Mouse (Mus musculus): Measurements from ENCODE around the gene Lin7a.

Lin7a gene

DNA sequence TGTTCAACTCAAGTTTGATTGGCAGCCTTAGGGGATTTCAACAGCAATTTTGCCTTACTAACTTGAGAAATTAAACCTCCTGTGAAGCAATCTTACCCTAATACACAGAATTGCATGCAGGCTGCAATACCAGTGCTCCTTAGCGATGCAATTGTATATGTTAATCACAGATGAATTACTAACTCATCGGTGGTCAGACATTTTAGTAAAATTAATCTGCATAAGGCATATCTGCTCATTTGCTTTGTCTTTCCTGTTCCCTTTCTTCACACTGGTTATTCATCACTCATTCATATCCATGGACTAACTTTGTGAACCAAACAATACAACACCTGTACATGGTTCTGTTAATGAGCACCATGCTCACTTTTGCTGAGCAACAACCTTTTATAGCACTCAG, 20.2 kb upstream of the Lin7a start:
- no peak for DNase-seq (ENCODE audit: low spot score in 2 of 2)

- no peak for DNase-seq (ENCODE audit: low spot score in 2 of 2)
Observed at GRCm38 (mm10) chr10:107251801-107252502, 19.5 kb upstream of the Lin7a start.

DNA sequence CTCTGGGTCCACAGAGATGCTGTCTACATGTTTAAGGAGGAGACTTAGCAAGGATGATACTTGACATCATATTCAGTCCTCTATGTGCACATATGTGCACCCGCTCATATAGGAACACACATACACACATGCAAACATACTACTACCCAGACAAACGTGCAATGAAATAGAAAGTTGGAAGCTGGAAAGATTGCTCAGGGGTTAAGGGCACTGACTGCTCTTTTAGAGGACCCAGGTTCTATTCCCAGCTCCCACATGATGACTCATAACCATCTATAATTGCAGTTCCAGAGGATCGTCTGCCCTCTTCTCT, 19.0 kb upstream of the Lin7a start:
- no peak for DNase-seq (ENCODE audit: low spot score in 2 of 2)

- DNase-seq (ENCODE audit: low spot score in 2 of 2): no peak
Observed at GRCm38 (mm10) chr10:107253191-107253965, 18.1 kb upstream of the Lin7a start.

- DNase-seq (ENCODE audit: low spot score in 2 of 2): no peak
Observed at GRCm38 (mm10) chr10:107254656-107255055, 16.8 kb upstream of the Lin7a start.

DNA sequence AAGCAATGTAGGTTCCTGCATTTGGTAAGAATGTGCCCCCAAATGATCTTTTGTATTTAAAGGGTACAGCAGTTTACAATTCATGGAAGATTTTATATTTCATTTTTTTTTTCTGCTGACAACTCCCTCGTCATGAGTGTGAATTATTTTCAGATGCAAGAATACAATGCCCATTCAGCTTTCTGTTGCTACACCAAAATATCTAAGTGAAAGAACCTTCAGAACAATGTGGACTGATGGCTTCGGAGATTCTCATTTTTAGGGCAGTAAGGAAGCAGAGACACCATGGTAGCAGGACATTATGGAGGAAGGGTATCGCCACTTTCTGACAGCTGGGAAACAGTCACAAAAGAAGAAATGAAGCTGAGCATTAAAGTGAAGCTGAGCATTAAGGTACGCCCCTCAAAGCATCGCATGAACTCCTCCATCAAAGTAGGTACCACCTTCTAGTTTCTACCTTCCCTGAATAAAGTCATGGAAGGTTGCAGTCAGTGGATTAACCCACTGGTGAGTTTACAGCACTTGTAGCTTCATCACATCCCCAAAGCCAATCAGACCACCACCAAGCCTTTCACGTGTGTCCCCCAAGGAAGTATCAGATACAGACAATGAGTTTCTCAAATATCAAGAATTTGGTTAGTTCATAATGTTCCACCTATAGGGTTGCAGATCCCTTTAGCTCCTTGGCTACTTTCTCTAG, 16.0 kb upstream of the Lin7a start:
- no peak for DNase-seq (ENCODE audit: low spot score in 2 of 2)

- no peak for DNase-seq (ENCODE audit: low spot score in 2 of 2)
Observed at GRCm38 (mm10) chr10:107256451-107256960, 15.0 kb upstream of the Lin7a start.

DNA sequence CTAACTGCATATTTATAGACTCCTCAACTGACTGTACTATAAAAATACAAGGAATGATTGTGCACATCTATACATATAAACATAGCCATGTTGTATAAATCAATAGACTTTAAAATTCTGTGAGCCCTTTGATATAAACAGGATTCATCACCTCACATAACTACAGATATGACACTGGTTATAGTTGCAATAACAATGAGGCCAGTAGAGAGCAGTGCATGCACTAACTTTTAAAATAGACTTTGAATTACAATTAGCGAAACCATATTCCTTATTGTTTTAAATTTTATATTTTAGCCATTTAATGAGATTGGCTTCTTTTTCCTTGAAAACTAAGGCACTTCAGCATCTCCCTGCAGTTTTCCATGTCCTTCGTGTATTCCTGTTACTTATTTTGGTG, 11.1 kb upstream of the Lin7a start:
- DNase-seq (ENCODE audit: low spot score in 2 of 2): no peak

DNA sequence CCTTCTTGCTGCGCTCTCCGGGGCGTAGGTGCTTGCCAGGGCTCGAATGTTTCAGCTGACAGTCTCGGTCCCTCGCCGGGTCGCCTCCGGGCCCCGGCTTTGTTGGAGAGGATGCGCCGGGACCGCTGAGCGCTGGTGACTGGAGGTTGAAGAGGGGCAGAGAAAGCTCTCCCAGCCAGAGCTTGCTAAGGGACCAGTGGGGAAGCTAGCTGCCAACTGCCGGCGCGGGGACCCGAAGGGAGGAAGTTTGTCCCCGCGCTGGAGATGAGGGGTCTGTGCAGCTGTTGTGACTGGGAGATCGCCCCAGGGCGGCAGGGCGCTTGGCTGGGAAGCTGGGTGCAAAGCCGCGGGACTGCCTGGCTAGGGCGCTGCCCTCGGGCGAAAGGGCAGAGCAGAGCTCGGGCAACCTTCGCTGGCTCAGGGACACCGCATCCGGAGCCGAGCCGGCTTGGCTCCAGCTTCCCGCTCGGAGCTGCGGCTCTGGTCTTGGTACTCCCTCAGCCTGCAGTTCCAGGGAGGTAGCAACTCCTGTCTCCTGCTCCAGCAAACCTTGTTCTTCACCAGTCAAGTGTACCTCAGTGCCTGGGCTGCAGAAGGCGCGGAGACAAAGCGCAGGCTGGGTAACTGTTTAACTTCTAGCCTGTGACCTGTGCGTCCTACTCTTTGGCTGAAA, 781 bp downstream of the Lin7a start:
- DNase-seq (ENCODE audit: low spot score in 2 of 2): no peak

DNA sequence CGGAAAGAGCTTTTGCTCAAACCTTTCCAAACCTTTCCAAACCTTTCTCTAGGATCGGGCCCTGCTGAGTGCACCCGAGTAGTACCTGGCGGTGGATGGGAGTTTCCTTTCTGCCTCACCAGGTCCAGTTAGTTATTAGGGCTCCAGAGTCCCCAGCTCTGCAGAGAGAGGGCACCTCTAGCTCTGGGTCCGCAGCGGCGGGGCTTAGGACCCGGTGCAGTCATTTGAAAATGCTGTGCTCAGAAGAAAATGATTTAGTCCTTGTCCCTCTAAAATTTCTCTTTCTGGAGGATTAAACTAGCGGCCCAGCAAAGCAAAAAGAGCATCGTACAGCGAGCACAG, 1.3 kb downstream of the Lin7a start:
- DNase-seq (ENCODE audit: low spot score in 2 of 2): peak in 1 of 2 experiments; percentile 30

- no peak for DNase-seq (ENCODE audit: low spot score in 2 of 2)
Observed at GRCm38 (mm10) chr10:107273848-107274247, 2.4 kb downstream of the Lin7a start.

DNA sequence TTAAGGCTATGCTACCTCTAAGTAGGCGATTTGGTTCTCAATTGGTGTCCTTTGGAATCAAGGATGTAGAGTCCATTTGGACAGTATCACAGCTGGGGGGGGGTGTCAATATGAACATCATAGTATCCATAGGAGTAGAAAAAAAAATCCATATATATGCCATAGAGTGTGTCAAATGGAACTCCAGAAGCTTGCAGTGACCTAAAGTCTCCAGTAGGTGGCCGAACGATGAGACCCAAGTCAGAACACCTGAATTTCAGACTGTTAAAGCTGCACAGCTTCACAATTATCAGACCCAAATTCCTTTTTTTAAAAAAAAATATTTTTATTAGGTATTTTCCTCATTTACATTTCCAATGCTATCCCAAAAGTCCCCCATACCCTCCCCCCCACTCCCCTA, 3.3 kb downstream of the Lin7a start:
- no peak for DNase-seq (ENCODE audit: low spot score in 2 of 2)

- DNase-seq (ENCODE audit: low spot score in 2 of 2): no peak
Observed at GRCm38 (mm10) chr10:107276647-107277046, 5.2 kb downstream of the Lin7a start.

GRCm38 (mm10) chr10:107293934-107294664, 22.6 kb downstream of the Lin7a start:
- DNase-seq (ENCODE audit: low spot score in 2 of 2): no peak

- DNase-seq (ENCODE audit: low spot score in 2 of 2): no peak
Observed at GRCm38 (mm10) chr10:107300587-107301248, 29.2 kb downstream of the Lin7a start.

GRCm38 (mm10) chr10:107310964-107311490, 39.5 kb downstream of the Lin7a start:
- DNase-seq (ENCODE audit: low spot score in 2 of 2): no peak

DNA sequence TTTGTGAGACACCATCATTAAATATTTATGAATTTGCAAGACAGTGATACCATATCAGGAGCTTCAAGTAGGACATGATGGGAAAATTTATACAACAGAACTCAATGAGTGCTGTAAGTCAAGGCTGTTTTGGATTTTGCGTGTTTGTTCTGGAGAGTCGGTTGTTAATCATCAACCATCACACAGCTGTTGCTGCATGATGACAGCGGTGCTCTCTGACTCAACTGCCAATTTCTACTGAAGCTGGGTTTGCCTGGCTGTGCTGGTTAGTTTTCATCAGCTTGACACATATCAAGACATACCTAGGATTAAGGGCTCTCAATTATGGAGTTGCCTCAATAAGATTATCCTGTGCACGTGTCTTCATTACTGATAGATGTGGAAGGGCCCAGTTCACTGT, 41.1 kb downstream of the Lin7a start:
- no peak for DNase-seq (ENCODE audit: low spot score in 2 of 2)

GRCm38 (mm10) chr10:107313395-107313794, 41.9 kb downstream of the Lin7a start:
- DNase-seq (ENCODE audit: low spot score in 2 of 2): no peak

DNA sequence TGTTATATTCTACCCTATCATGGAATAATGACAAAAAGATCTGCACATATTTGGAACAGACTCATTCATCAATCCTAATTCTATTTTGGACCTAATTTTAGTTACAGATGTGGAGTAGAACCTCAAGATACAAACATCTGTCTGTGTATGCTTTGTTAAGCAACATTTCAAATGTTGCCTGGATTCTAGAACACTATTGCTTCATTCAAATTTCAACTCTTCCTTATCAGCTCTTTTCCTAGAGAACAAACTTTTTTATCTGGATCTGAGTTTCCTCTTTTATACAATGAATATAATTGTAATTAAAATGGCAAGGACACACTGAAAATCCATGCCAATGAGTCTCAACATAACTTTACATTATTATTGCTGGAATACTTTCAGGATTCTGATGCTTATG, 43.8 kb downstream of the Lin7a start:
- DNase-seq (ENCODE audit: low spot score in 2 of 2): no peak

DNA sequence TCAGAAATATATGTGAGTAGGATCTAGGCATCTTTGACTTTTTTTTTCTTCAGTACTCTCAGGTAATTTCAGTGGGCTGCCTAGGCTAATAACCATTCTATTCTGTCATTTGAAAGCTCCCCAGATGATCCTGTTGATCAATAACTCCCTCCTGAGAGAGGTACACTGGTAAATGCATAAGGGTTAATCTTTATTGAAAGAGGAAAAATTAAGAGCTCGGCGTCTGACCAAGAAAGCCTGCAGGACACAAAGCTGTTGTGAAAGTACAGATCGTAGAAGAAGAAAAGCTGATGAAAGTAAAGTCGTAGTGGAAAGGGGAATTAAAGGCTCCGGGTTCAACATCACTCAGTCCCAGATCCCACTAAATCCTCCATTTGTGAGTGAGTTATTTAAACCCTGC, 44.2 kb downstream of the Lin7a start:
- no peak for DNase-seq (ENCODE audit: low spot score in 2 of 2)

GRCm38 (mm10) chr10:107316100-107316499, 44.6 kb downstream of the Lin7a start:
- no peak for DNase-seq (ENCODE audit: low spot score in 2 of 2)

Data from left cerebral cortex, adult 9 months (tissue).